Mouse (Mus musculus) mouse embryonic stem cell (cell line): ENCODE measurements around the gene Gm21992.
"Not testable (repeated sequence)": the region's sequence is repeated elsewhere in the genome, so short reads cannot be mapped to it uniquely, and the experiment has no call there.

Source experiments
- in situ Hi-C, 2 experiments: fragments of 300-500 bp; cut with MboI; formaldehyde crosslinking; loops; 1 replicate in 1 of 2; 3 replicates in 1 of 2; pipeline ENCODE4 v1.14.3; 2019 to 2020; ENCODE audit warnings: low sequenced_read_pairs in 2 of 2, low pct_unique_long_range_greater_than_20kb in 1 of 2, mixed read lengths in 1 of 2; ENCODE audit not compliant: unreplicated experiment in 1 of 2

The Gm21992 gene

DNA sequence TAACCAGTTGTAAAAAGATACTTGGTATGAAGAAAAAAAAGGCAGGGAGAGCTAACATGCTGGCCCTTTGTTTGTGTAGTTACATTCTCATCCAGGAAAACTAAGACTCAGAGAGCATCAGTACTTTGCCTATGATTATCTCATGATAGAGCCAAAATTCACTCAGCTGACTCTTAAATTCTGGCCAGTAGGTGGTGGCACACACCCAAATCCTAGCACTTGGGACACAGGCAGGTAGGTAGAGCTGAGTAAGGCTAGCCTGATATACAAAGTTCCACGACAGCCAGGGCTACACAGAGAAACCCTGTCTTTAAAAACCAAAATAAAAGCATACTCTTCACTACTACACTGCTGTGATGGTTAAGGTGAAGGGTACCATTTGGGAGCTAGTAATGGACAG lies 48.5 kb downstream of the Gm21992 start:
- in situ Hi-C loops: no loop called here

DNA sequence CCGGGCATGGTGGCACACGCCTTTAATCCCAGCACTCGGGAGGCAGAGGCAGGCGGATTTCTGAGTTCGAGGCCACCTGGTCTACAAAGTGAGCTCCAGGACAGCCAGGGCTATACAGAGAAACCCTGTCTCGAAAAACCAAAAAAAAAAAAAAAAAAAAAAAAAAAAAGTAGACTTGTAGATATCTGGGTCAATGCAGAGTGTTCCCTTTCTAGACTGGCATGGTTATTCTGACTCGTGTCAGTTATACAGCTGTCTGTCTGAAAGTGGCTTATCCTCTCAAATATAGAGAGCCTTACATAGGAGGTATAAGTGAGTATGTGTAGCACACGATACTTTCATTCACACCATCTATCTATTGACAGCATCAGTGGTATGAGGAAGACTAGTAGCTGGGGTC lies 50.9 kb downstream of the Gm21992 start:
- in situ Hi-C loops: not testable (repeated sequence)

DNA sequence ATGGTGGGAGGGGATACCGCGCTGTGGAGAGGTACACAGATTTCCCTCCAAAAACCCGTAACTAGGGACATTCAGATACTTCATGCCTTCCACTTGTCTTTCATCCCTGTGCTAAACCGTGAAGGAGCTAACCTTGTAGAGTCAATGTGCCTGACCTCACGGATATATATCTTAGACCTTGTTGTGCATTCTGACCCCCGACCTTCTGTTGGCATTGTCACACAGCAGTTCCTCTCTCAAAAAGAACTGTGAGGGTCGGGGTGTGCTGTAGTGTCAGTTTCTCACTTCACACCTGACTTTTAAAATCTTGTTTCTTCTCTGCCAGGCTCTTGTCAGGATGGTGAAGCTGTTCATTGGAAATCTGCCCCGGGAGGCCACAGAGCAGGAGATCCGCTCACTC lies 54.5 kb downstream of the Gm21992 start:
- in situ Hi-C loops: no loop called here

DNA sequence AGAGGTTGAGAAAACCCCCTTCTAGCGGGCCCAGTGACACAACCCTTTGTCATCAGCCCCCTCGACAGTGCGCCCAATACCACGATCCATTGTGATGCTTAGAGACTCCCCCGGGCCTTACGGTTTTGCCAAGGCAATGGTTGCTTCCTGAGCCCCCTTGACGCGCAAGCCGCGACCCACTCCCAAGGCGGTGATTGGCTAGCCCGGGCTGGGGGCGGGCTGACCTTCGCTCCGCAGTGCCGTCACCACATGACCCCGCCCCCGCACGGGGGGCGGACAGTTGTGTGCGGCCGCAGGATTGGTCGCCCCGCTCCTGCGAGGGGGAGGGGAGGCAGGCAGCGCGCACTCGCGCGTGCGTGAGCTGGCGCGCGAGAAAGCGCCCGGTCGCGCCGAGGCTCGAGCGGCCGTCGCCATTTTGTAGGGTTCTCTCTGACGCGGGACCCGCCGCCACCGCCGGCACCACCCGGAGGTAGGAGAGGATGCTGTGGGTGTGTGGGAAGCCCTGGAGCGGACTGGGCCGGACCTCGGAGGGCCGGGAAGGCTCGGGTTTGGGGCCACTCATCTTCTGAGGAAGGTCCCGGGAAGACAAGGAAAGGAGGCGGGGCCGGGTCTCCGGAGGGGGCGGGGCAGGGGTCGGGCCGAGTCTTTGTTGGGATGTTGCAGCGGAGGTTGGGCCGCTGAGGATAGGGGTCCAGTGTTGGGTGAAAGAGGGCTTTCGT lies 55.1 kb downstream of the Gm21992 start, which contains the start of gene Rbm4b:
Rbm4b (plus strand) TSS at position 305 of the 719 bp plus-strand sequence.
- in situ Hi-C loops: no loop called here

DNA sequence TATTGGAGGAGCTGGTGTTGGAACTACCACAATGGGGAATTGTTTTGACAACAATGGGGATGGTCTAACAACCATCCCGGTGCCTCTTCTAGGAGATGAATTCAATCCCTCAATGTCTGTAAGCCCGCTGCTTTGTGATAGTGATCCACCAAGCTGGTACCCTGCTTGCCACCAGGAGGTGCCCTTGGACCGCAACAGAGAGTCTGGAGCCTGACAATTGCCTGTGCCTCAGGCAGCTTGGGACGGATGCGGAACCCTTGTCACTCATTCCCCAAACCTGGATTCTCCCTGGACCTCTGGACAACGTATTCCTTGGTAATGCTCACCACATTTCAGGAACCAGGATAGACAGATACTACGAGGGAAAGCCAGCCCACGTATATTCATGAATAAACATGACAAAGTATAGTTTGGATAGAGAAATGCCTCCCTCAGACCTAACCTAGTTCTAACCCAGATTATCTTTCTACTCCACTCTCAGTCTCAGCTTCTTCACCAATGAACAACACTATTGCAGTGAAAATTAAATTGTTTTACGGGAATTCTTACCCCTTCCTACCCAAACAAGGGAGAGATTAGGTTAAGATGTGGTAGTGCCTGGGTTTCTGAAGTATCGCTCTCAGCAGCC lies 55.7 kb downstream of the Gm21992 start:
- in situ Hi-C loops: no loop called here

DNA sequence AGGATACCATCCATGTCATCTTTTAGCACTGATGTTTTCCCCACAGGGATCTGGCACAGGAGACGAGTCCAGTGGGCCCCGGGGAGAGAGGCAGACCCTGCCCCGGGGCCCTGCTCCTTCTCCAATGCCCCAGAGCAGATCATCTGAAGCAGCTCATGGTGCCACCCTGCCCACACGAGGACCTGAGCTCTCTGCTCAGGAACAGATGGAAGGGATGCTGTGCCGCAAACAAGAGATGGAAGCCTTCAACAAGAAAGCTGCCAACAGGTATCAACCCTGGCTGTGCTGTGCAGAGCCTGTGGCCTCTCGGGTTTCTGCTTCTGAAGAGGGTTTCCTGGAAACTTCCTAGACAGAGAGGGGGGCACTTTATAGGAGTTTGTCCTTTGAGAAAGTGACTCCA lies 61.4 kb downstream of the Gm21992 start:
- in situ Hi-C loops: loop anchor here in 1 of 2 experiments (10.0 kb wide), 1 partner anchor 255 kb away; the partner anchor contains the start of gene 2010003K11Rik

DNA sequence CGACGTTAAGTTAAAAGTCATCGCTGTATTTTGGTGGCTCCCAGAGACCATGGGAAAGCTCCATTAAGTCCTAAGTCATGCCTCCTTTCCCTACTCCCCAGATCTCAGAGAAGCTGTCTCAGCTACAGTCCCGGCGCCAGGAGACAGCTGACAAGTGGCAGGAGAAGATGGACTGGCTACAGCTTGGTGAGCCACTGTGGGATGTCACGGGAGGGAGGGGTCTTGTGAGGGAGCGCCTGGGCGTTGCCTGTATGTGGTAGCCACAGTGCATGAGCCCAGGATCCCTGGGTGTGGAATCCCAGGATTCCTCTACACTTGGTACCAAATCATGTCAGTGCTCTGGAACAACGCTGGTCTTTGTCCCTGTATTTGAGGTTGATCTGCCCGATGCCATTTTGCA lies 62.9 kb downstream of the Gm21992 start:
- in situ Hi-C loops: loop anchor here in 1 of 2 experiments (10.0 kb wide), 1 partner anchor 254 kb away; the partner anchor contains the start of gene 2010003K11Rik

DNA sequence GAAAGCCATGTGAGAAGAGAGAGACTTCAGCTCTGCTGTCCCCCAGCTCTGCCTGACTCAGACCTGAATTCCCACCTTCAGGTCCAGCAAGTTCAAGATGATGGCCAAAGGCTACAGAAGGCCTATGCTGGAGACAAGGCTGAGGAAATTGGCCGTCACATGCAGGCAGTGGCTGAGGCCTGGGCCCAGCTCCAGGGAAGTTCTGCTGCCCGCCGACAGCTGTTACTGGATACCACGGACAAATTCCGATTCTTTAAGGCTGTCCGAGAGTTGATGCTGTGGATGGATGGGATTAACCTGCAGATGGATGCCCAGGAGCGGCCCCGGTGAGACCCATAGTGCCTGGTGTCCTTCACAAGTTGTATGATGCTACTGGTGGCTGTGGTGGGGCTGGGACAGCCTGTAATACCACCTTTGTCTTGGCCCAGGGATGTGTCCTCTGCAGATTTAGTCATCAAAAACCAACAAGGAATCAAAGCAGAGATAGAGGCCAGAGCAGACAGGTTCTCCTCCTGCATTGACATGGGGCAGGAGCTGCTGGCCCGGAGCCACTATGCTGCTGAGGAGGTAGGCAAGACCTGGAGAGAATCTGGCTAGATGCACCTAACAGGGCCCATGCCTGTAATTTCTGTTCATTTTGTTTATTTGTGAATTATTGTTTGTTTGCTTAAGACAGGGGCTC lies 63.6 kb downstream of the Gm21992 start:
- in situ Hi-C loops: loop anchor here in 1 of 2 experiments (10.0 kb wide), 1 partner anchor 253 kb away; the partner anchor contains the start of gene 2010003K11Rik

DNA sequence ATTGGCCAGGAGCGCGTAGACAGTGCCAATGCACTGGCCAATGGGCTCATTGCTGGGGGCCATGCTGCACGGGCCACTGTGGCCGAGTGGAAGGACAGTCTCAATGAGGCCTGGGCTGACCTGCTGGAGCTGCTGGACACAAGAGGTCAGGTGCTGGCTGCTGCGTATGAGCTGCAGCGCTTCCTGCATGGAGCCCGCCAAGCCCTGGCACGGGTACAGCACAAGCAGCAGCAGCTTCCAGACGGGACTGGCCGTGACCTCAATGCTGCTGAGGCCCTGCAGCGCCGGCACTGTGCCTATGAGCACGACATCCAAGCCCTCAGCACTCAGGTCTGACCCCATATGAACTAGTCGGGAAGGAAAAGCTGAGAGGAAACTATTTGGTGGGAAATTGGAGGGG lies 64.8 kb downstream of the Gm21992 start:
- in situ Hi-C loops: loop anchor here in 1 of 2 experiments (10.0 kb wide), 1 partner anchor 252 kb away; the partner anchor contains the start of gene 2010003K11Rik

DNA sequence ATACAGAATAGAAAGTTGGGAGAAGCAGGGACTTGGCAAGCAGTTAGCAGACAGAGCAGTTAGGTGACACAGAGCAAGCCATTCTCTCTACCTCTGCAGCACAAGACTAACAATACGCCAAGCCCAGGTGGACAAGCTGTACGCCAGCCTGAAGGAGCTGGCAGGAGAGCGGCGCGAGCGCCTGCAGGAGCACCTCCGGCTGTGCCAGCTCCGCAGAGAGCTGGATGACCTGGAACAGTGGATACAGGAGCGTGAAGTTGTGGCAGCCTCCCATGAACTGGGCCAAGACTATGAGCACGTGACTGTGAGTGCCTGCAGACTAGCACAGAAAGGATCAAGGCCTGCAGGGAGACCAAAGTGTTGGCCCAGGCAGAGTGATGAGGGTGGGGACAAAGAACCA lies 65.7 kb downstream of the Gm21992 start:
- in situ Hi-C loops: loop anchor here in 1 of 2 experiments (10.0 kb wide), 1 partner anchor 251 kb away; the partner anchor contains the start of gene 2010003K11Rik

DNA sequence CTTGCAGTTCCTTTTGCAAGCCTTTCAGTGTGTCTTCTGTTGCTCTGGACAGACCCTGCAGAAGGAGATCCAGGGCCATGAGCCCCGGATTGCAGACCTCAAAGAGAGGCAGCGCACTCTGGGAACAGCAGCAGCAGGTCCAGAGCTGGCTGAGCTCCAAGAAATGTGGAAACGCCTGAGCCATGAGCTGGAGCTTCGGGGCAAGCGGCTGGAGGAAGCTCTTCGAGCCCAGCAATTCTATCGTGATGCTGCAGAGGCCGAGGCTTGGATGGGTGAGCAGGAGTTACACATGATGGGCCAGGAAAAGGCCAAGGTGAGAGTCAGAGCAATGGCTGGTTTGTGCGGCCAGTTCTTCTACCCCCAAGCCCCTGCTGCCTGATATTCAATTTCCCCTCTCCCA lies 66.4 kb downstream of the Gm21992 start:
- in situ Hi-C loops: loop anchor here in 1 of 2 experiments (10.0 kb wide), 1 partner anchor 250 kb away; the partner anchor contains the start of gene 2010003K11Rik

DNA sequence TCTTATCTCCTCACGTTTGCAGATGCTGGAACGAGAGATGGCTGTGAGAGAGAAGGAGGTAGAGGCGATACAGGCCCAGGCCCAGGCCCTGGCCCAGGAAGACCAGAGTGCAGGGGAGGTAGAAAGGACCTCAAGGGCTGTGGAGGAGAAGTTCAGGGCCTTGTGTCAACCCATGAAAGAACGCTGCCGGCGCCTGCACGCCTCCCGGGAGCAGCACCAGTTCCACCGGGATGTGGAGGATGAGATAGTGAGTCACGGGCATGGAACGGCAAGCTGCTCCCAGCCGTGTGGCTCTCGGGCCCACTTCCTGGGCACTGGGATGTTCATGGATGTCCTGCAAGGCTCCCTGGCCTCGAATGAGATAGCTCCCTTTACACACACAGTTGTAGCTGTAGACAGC lies 67.4 kb downstream of the Gm21992 start:
- in situ Hi-C loops: loop anchor here (5.0 to 10.0 kb wide), 3 partner anchors 97 to 249 kb away; partner anchors contain the start of gene 2010003K11Rik (in 1 of the 2)

DNA sequence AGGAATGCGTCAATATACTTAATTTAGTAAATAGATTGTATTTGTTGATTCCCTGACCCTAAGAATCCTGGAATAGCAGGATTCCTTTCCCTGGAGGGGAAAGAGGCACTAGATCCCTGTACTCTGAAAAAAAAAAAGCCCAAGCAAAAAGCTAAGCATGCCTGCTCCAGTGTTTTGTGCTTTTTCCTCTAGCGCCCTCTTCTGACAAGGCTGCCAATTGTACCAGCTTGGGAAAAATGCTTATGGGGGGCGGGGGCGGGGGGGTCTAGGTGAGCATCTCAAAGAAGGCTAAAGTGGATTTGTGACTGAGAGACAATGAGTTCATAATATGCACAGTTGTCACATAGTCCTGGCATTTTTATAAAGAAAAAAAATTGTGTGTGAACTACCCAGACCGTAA lies 67.9 kb downstream of the Gm21992 start:
- in situ Hi-C loops: loop anchor here (5.0 to 10.0 kb wide), 3 partner anchors 96 to 249 kb away; partner anchors contain the start of gene 2010003K11Rik (in 1 of the 2)

DNA sequence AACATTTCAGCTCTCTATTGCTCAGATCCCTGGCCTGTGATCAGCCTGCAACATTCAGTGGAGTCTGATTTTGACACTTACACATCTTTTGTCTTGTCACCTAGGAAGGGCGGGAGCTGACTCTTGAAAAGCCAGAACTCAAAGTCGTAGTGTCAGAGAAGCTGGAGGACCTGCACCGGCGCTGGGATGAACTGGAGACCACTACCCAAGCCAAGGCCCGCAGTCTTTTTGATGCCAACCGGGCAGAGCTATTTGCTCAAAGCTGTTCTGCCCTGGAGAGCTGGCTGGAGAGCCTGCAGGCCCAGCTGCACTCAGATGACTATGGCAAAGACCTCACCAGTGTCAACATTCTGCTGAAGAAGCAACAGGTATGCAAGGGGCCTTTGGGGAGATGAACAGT lies 69.2 kb downstream of the Gm21992 start:
- in situ Hi-C loops: loop anchor here (5.0 to 10.0 kb wide), 3 partner anchors 95 to 247 kb away; partner anchors contain the start of gene 2010003K11Rik (in 1 of the 2)

DNA sequence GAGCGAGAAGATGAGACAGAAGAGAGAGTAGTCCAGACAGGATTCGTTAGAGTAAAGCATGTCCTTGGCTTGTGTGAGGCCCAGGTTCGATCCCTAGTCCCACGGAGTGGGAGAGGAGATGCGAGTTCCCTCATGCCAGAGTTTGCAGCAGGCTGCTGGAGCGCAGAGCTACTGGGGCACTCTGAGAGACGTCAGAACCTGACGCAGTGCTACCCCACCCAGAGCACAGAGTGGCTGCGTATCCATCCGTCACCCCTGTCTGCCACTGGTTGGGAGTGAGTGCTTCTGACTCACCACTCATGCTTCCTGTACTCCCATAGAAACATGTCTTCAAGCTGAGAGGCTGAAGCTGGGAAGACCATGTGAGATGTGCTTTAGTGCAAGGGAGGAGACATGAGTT lies 69.9 kb downstream of the Gm21992 start:
- in situ Hi-C loops: loop anchor here (5.0 to 10.0 kb wide), 3 partner anchors 94 to 247 kb away; partner anchors contain the start of gene 2010003K11Rik (in 1 of the 2)

DNA sequence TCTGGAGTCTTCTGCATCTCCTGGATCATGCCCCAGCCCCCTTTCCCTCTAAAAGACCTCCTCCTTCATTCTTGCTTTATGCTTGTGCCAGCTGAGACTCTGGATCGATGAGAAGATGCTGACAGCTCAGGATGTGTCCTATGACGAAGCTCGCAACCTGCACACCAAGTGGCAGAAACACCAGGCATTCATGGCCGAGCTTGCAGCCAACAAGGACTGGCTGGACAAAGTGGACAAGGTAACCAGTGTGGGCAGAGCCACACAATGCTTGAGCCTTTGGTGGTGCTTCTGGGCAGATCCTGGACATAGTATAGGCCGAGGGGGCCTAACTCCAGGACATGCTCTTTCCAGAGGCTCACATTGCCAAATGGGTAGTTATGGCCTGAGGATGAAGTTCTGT lies 71.7 kb downstream of the Gm21992 start:
- in situ Hi-C loops: loop anchor here (5.0 to 10.0 kb wide), 3 partner anchors 92 to 245 kb away; partner anchors contain the start of gene 2010003K11Rik (in 1 of the 2)

DNA sequence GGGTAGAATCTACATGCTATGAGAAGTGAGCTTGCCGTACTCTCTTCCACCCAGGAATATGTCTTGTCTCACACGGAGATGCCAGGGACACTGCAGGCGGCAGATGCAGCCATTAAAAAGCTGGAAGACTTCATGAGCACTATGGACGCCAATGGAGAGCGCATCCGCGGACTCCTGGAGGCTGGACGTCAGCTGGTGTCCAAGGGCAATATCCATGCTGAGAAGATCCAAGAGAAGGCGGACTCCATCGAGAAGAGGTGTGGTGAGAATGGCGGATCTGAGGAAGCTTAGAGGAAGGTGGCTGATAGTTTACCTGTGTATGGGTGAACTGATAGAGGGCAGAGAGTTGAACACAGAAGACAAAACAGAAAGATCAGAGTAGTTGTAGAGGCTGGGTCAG lies 72.4 kb downstream of the Gm21992 start:
- in situ Hi-C loops: no loop called here

DNA sequence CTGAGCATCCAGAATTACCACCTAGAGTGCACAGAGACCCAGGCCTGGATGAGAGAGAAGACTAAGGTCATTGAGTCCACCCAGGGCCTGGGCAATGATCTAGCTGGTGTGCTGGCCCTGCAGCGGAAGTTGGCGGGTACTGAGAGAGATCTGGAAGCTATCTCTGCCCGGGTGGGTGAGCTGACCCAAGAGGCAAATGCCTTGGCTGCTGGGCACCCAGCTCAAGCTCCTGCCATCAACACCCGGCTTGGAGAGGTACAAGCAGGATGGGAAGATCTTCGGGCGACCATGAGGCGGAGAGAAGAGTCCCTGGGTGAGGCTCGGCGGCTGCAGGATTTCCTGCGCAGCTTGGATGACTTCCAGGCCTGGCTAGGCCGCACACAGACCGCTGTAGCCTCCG lies 73.5 kb downstream of the Gm21992 start:
- in situ Hi-C loops: no loop called here
